Mouse (Mus musculus) hindbrain, embryonic 16.5 days (tissue): ENCODE results near the gene Cdc6. TPM values are rescaled to one million over a fixed set of nuclear protein-coding genes. Genes with fewer than 3 reads are reported as not detected.
A peak's percentile ranks its signal among the peaks of the same experiment; 100 is the strongest.
"Not testable (repeated sequence)": the region's sequence is repeated elsewhere in the genome, so short reads cannot be mapped to it uniquely, and the experiment has no call there.

Experiments
- ATAC-seq: fragments of 200-750 bp; cut with Nextera tagmentation; 2 replicates; pipeline ENCODE4 v1.8.0; 2017; ENCODE audit warnings: moderate TSS enrichment, moderate library complexity
- H3K27ac ChIP-seq: fragments of 300-500 bp; sonication (generic); 2 replicates; pipeline ENCODE4 v1.5.1; 2014; ENCODE audit warnings: low read depth, mild to moderate bottlenecking, control low read depth, low read length, moderate library complexity
- H3K27me3 ChIP-seq: fragments of 300-500 bp; sonication (generic); replicated peaks from 2 replicates; pipeline ENCODE4 v1.6.1; 2014; ENCODE audit warnings: low read length; ENCODE audit not compliant: control insufficient read depth, insufficient read depth
- H3K36me3 ChIP-seq: fragments of 300-500 bp; sonication (generic); 2 replicates; pipeline ENCODE4 v1.6.1; 2014; ENCODE audit warnings: mild to moderate bottlenecking, low read length, moderate library complexity, mixed read lengths; ENCODE audit not compliant: control insufficient read depth, insufficient read depth
- H3K4me1 ChIP-seq: fragments of 300-500 bp; sonication (generic); 2 replicates; pipeline ENCODE4 v1.6.1; 2014; ENCODE audit warnings: low read depth, low read length; ENCODE audit not compliant: control insufficient read depth, insufficient read depth
- H3K4me2 ChIP-seq: fragments of 300-500 bp; sonication (generic); 2 replicates; pipeline ENCODE4 v1.6.1; 2014; ENCODE audit warnings: mild to moderate bottlenecking, low read length, control low read depth, moderate library complexity
- H3K4me3 ChIP-seq: fragments of 300-500 bp; sonication (generic); 2 replicates; pipeline ENCODE4 v1.5.1; 2014; ENCODE audit warnings: mild to moderate bottlenecking, low read length, control low read depth, moderate library complexity
- H3K9ac ChIP-seq: fragments of 300-500 bp; sonication (generic); 2 replicates; pipeline ENCODE4 v1.6.1; 2014; ENCODE audit warnings: low read depth, mild to moderate bottlenecking, control low read depth, low read length, moderate library complexity
- H3K9me3 ChIP-seq: fragments of 300-500 bp; sonication (generic); 2 replicates; pipeline ENCODE4 v1.6.1; 2014; ENCODE audit warnings: mild to moderate bottlenecking, low read length, moderate library complexity; ENCODE audit not compliant: control insufficient read depth
- WGBS: fragments of 180-500 bp; shearing (Covaris S2); extraction: QIAGEN DNeasy Blood & Tissue Kit; methylation state at CpG from one replicate; pipeline ENCODE4 v1.1.7; 2014; 5-methylcytosine and 5-hydroxymethylcytosine counted together
- polyA plus RNA-seq: library from polyadenylated mRNA; unstranded; fragments of >200 nt; fragmentation: Nextera tagmentation; extraction: Ambion mirVana; gene quantifications from 2 replicates; pipeline ENCODE4 v1.2.1, GENCODE M21; 2015

The Cdc6 gene
- polyA plus RNA-seq, 1 experiment from 2014 or later: 4.6 TPM

DNA sequence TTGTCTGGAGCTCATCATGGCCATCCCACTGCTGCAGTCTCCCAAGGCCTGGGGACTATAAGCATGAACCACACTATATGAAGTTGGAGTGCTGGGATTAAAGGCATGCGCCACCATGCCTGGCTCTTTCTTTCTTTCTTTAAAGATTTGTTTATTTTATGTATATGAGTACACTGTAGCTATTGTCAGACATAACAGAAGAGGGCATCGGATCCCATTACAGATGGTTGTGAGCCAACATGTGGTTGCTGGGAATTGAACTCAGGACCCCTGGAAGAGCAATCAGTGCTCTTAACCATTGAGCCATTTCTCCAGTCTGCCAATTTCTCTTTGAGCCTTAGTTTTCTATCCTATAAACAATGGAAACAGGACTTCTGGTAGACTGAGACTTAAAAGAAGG lies 26.2 kb downstream of the Cdc6 start:
- H3K4me3 ChIP-seq, H3K27me3 ChIP-seq, H3K9ac ChIP-seq, H3K4me2 ChIP-seq, H3K27ac ChIP-seq, ATAC-seq, H3K9me3 ChIP-seq, H3K36me3 ChIP-seq: not testable (repeated sequence)
- WGBS: 84% methylated on average over 2 of the region's 2 CpGs
- H3K4me1 ChIP-seq: peaks cover 60% of the 10 kb centered on the region

DNA sequence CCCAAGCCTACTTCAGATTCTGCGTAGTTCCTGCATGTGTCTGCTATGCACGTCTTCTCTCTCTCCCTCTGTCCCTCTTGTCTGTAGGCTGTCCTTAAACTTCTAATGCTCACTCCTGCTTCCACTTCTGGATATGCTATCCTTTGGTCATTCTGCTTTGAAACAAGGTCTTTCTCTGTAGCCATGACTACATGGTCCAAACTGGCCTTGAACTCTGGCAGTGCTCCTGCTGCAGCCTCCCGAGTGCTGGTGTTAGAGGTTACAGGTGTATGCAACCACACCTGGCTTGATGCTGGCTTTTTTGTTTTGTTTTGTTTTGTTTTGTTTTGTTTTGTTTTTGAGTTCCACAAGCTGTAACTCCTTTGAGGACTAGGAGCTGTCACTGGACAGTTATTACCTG lies 26.8 kb downstream of the Cdc6 start:
- no peak for ATAC-seq
- H3K27ac ChIP-seq: no peak overlapping the region
- H3K9ac ChIP-seq: no peak overlapping the region
- 90% methylated on average over 3 of the region's 3 CpGs for WGBS
- H3K4me3 ChIP-seq: no peak overlapping the region
- peaks cover 60% of the 10 kb centered on the region for H3K4me1 ChIP-seq
- H3K27me3 ChIP-seq: no peaks in the 10 kb centered on the region
- H3K36me3 ChIP-seq: no peaks in the 10 kb centered on the region
- H3K4me2 ChIP-seq: no peak overlapping the region
- no peaks in the 10 kb centered on the region for H3K9me3 ChIP-seq

- Histone ChIP-seq H3K4me1 (peaks cover 60% of the 10 kb centered on the region), H3K4me3 (no peak overlapping the region)
Measured at GRCm38 (mm10) chr11:98935123-98935522, 27.5 kb downstream of the Cdc6 start.

GRCm38 (mm10) chr11:98936170-98936569 lies 28.6 kb downstream of the Cdc6 start:
- no peak overlapping the region for H3K27ac ChIP-seq

More at GRCm38 (mm10) chr11:98935123-98935522, 27.5 kb downstream of the Cdc6 start:
- Histone ChIP-seq H3K27ac (no peak overlapping the region), H3K9me3 (no peaks in the 10 kb centered on the region), H3K9ac (no peak overlapping the region), H3K4me2 (no peak overlapping the region), H3K36me3 (no peaks in the 10 kb centered on the region), H3K27me3 (no peaks in the 10 kb centered on the region)
- WGBS: 95% methylated on average over 3 of the region's 3 CpGs
- no peak for ATAC-seq

DNA sequence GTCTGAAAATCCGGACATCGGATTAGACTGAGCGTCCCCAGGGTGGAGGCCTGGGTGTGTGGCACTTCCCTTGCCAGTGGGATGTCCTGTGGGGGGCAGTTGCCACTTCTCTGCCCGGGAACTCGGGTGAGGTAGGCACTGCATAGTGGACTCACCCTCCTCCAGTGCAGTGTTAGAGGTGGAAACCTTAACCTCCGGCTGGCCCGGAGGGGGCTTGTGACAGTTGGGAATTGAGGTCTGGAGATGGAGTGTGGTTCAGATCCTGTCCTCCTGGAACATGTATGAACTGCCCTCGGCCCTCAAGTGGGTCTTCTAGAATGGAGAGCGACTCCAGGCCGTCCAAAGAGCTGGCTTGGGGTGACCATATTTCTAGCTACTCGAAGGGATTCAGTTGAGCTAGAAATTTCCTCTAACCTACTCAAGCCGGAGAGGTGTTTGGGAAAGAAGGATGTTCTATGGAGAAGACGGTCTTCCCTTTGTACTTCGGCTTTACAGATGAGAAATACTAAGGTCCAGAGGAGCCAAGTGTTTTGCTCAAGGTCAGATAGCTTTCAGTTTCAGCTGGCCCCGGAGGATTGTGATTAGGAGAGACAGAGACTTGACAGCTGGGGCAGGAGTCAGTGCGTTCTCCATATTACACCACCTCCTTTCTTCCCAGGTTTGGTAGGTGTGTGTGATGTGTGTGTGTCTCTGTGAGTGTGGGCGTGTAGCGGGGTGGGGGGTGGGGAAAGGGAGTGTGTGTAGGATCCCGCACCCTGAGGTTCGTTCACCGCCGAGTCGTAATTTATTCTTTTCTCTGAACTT lies 29.2 kb downstream of the Cdc6 start:
- peak; percentile 45 for ATAC-seq
- peak overlapping the region; percentile 66 for H3K4me3 ChIP-seq
- no peaks in the 10 kb centered on the region for H3K9me3 ChIP-seq
- peak overlapping the region; percentile 66 for H3K9ac ChIP-seq
- H3K27ac ChIP-seq: peak overlapping the region; percentile 27; the same call in 1 of the 2 replicates
- H3K36me3 ChIP-seq: no peaks in the 10 kb centered on the region
- 3% methylated on average over 23 of the region's 23 CpGs for WGBS
- no peaks in the 10 kb centered on the region for H3K27me3 ChIP-seq
- H3K4me1 ChIP-seq: peaks cover 60% of the 10 kb centered on the region
- peak overlapping the region; percentile 93 for H3K4me2 ChIP-seq

More at GRCm38 (mm10) chr11:98936170-98936569, 28.6 kb downstream of the Cdc6 start:
- H3K27me3 ChIP-seq: no peaks in the 10 kb centered on the region
- WGBS: 5% methylated on average over 28 of the region's 29 CpGs
- H3K4me2 ChIP-seq: peak overlapping the region; percentile 93
- no peak for ATAC-seq
- peaks cover 60% of the 10 kb centered on the region for H3K4me1 ChIP-seq
- no peaks in the 10 kb centered on the region for H3K36me3 ChIP-seq
- no peaks in the 10 kb centered on the region for H3K9me3 ChIP-seq
- no peak overlapping the region for H3K4me3 ChIP-seq
- H3K9ac ChIP-seq: peak overlapping the region; percentile 66

DNA sequence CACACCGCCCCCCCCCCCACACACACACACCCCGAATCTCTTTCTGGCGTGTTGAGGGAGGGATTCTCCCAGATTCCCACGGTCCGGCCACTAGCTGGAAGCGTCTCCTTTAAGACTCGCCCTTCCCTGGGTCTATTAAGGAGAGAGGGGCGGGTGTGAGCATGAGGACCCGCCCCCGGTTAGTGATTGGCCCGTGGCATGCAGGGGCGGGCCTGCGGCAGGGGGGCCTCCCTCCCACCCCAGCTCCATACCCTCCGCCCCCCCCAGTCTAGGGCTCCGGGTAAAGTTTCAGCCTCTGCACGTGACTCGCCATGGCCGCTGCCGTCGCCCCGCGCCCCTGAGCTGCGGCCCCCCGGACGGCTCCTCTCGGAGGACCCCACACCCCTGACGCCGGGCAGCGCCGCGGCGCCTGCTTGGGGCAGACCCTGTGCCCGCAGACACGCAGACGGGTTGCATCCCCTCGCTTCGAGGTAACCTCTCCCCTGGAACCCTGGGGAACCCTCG lies 29.9 kb downstream of the Cdc6 start:
- WGBS: under 1% methylated on average over 30 of the region's 38 CpGs
- Histone ChIP-seq H3K4me3 (peak overlapping the region; percentile 66), H3K27ac (peak overlapping the region; percentile 62; the same call in 1 of the 2 replicates), H3K4me1 (peaks cover 60% of the 10 kb centered on the region), H3K4me2 (peak overlapping the region; percentile 93), H3K9ac (peak overlapping the region; percentile 66), H3K27me3 (no peaks in the 10 kb centered on the region), H3K36me3 (no peaks in the 10 kb centered on the region), H3K9me3 (no peaks in the 10 kb centered on the region)
- peak; percentile 88 for ATAC-seq

- peak overlapping the region; percentile 62; the same call in 1 of the 2 replicates for H3K27ac ChIP-seq
- H3K36me3 ChIP-seq: no peaks in the 10 kb centered on the region
- H3K9me3 ChIP-seq: no peaks in the 10 kb centered on the region
- no peaks in the 10 kb centered on the region for H3K27me3 ChIP-seq
- H3K9ac ChIP-seq: peak overlapping the region; percentile 66
- WGBS: 1% methylated on average over 39 of the region's 39 CpGs
- peak overlapping the region; percentile 66 for H3K4me3 ChIP-seq
- peak overlapping the region; percentile 93 for H3K4me2 ChIP-seq
- H3K4me1 ChIP-seq: peaks cover 60% of the 10 kb centered on the region
- no peak for ATAC-seq
Measured at GRCm38 (mm10) chr11:98937914-98938694, 30.5 kb downstream of the Cdc6 start.

DNA sequence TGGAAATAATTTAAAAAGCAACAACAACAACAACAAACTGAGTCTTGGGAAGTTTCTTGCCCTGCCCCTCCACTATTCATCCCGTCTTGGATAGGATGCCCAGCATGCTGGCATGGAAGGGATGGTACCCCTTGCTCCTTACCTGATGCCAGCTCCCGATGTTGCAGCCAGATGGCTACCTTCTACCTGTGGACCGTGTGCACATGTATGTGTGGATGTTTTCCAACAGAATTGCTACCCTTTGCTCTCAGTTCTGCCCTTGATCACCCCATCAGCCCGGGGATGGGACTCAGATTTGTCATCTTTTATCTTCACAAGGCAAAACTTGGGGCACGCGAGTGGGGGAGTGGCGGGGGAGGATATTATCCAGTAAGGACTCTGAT lies 31.1 kb downstream of the Cdc6 start:
- peak overlapping the region; percentile 66; the same call in 1 of the 2 replicates for H3K4me3 ChIP-seq
- H3K4me1 ChIP-seq: peaks cover 66% of the 10 kb centered on the region
- H3K27me3 ChIP-seq: no peaks in the 10 kb centered on the region
- 49% methylated on average over 7 of the region's 7 CpGs for WGBS
- H3K9me3 ChIP-seq: no peaks in the 10 kb centered on the region
- ATAC-seq: no peak
- no peaks in the 10 kb centered on the region for H3K36me3 ChIP-seq
- no peak overlapping the region for H3K27ac ChIP-seq
- peak overlapping the region; percentile 93 for H3K4me2 ChIP-seq
- no peak overlapping the region for H3K9ac ChIP-seq
